Mouse (Mus musculus) effector memory CD4-positive, alpha-beta T cell, adult 5 months (primary cell): ENCODE results near the gene Tbc1d2. TPM values are rescaled to one million over a fixed set of nuclear protein-coding genes. Genes with fewer than 3 reads are reported as not detected.

Experiments used
- polyA plus RNA-seq: library from polyadenylated mRNA; unstranded; fragments of 100-300 nt; shearing (Covaris generic); gene quantifications from one replicate; pipeline ENCODE4 v1.2.1, GENCODE M21; 2017

Gene Tbc1d2
- polyA plus RNA-seq: 0.82 TPM

DNA sequence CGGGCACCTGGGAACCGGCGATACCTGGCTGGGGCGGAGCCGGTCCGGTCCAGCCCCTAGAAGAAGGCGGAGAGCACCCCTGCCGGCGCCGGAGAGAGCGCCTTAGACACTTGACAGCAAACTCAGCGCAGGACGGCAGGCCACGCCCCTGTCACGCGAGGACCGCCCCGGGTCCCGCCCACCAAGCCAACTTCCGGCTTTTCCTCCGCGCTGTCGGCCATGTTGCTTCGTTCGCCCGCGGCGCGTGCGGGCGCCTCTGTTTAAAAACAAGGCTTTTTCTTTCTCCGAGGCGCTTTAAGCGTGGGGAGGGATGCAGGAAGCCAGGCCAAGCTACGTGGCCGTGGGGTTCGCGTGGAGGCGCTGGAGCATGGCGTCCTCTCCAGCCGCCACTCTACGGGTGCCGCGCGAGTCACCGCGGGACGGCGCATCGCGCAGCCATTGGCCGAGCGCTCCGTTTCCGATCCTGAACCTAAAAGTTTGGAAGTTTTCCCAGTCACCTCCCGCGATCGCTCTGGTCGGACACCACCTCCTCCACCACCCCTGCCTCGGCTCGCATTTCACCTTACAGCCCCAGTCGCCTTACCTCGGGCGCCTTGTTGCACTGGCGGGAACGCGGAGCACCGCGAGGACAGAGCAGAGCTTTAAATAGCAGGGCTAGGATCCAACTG, at the start of gene Tbc1d2:
TSS of gene Tbc1d2 (minus strand) at position 124 of the 668 bp plus-strand sequence.

DNA sequence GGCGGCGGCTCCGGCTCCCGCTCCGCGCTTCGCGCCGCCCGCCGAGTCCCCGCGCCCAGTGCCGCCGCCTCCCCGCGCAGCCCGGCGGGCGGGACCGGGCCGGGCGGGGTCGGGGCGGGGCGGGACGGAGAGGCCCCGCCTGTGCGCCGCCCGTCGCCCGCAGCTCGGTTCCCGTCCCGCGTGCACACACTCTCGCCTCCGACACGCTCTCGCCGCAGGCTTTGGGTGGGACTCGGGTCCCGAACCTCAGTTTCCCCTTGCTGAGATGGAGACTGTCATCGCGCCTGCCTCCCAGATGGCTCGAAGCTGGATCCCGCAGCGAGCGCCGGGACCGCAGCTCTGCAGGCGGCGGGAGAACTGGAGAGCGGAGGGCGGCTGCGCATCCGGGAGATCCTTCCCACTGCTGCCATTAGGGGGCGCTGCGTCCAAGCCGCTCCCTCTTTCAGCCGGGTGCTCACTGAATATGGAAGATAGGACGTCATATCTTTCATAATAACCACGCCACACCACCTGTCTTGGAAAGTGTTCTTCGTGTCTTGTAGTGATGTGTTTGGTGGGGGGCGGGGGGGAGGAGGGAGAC, 48.1 kb downstream of the Tbc1d2 start, which contains the start of gene Coro2a:
TSS of gene Coro2a (minus strand) at position 359 of the 580 bp plus-strand sequence.

Other genes starting within 250 kb of the Tbc1d2 start
- not detected for gene Hemgn, start 236.7 kb downstream of the Tbc1d2 start, polyA plus RNA-seq
- 123 TPM for gene Anp32b, start 199.3 kb downstream of the Tbc1d2 start, polyA plus RNA-seq
- 43.6 TPM for gene Nans, start 161.0 kb downstream of the Tbc1d2 start, polyA plus RNA-seq
- gene Trim14, start 114.1 kb downstream of the Tbc1d2 start, polyA plus RNA-seq: 57.2 TPM
- gene Coro2a, start 48.0 kb downstream of the Tbc1d2 start, polyA plus RNA-seq: 82.0 TPM